ENCODE assay signal across 8 mouse cellular contexts in the genomic region with DNA sequence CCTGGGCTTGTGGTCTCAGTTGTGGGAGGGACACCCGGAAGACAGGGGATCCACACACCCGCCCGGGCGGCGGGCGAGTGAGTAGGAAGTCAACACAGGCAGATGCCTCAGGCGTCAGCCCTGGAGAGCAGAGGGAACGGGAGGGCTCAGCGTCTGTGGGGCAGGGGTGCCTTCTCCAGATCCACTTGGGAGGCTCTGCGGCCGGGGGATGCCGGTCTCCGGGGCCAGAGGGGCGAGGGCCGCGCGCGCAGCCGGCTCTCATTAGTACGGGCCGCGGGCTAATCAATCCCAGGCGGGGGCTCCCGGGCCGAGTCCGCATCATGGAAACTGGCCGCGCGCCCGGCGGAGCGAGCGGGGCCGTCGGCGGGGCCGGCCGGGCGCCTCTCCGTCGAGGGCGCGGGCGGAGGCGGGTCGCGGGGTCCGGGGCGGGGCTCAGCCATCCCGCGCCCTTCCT. TPM values are rescaled to one million over a fixed set of nuclear protein-coding genes. Genes with fewer than 3 reads are reported as not detected.
DNase-seq lines count a peak whose midpoint lies in the region; ATAC-seq and TF ChIP-seq lines count a peak whose summit lies in the region.

No protein-coding gene starts in this region.

- 5% methylated on average over 47 of the region's 51 CpGs for WGBS in lung, adult 2 months
- WGBS in stomach, postnatal 0 days, result 7% methylated on average over 32 of the region's 51 CpGs

- peaks cover 8% of the 10 kb centered on the region for H3K4me1 ChIP-seq in lung, adult 2 months (ENCODE audit: control insufficient read depth, insufficient read depth, low read length)
- 0 out of 2 replicates have a peak, but pooled peaks cover 5% of the 10 kb centered on the region for H3K4me1 ChIP-seq in stomach, postnatal 0 days (replicated peaks; ENCODE audit: control insufficient read depth, insufficient read depth)

- TF ChIP-seq CTCF in lung, adult 2 months (IDR thresholded peaks at IDR 0.05; ENCODE audit: insufficient read depth, low read length), result no peak
- no peak for TF ChIP-seq CTCF in stomach, postnatal 0 days (IDR thresholded peaks at IDR 0.05; ENCODE audit: low read depth)

- H3K36me3 ChIP-seq in stomach, postnatal 0 days (ENCODE audit: control insufficient read depth, insufficient read depth, low read length), result 0 out of 2 replicates have a peak, but pooled peaks cover 1% of the 10 kb centered on the region

- peak overlapping the region; percentile 39 for H3K4me3 ChIP-seq in lung, adult 2 months (replicated peaks; ENCODE audit: extremely low read depth, low read depth, low read length)
- peak overlapping the region; percentile 63 for H3K4me3 ChIP-seq in stomach, postnatal 0 days (ENCODE audit: low read depth, low read length)

- H3K9ac ChIP-seq in stomach, postnatal 0 days (ENCODE audit: low read length), result peak overlapping the region; percentile 70

- H3K27me3 ChIP-seq in stomach, postnatal 0 days (ENCODE audit: control insufficient read depth, insufficient read depth, low read length), result peaks cover 5% of the 10 kb centered on the region; the same call in 1 of the 2 replicates

- TF ChIP-seq EP300 in stomach, postnatal 0 days (optimal IDR thresholded peaks at IDR 0.05), result no peak

- peak overlapping the region; percentile 76 for H3K4me2 ChIP-seq in stomach, postnatal 0 days (replicated peaks; ENCODE audit: low read depth)

- DNase-seq in urinary bladder, adult 2 months (ENCODE audit: low spot score), result peak; percentile 53
- no peak for DNase-seq in urinary bladder, adult 18-20 months (ENCODE audit: low spot score in 2 of 2)
- peak; percentile 68 for DNase-seq in gastrocnemius, postnatal 10 days
- DNase-seq in lung, adult 2 months, result peak; percentile 34
- peak; percentile 62 for DNase-seq in stomach, postnatal 0 days (ENCODE audit: low spot score)
- DNase-seq in thymus, postnatal 10 days (ENCODE audit: low spot score in 2 of 2), result no peak
- DNase-seq in adipocyte (ENCODE audit: low spot score), result no peak

- peak overlapping the region; percentile 89 for H3K27ac ChIP-seq in stomach, postnatal 0 days (replicated peaks)

- peak; percentile 52; the same call in 1 of the 2 replicates for TF ChIP-seq POLR2A in lung, adult 2 months (IDR thresholded peaks at IDR 0.05; ENCODE audit: borderline replicate concordance, extremely low read depth, low read depth, low read length)

- peak; percentile 32 for ATAC-seq in inflammation-experienced regulatory T-cells, adult 6 months
- ATAC-seq in stomach, postnatal 0 days (ENCODE audit: low FRiP score, low TSS enrichment), result peak; percentile 7; the same call in 1 of the 2 replicates

- no peaks in the 10 kb centered on the region for H3K9me3 ChIP-seq in stomach, postnatal 0 days (ENCODE audit: control insufficient read depth, low read length)

RNA-seq across cellular contexts. Expression of a gene that starts 1.4 kb away (rescaled TPM):
- 45.2 and 52.6 TPM in 2 replicates for polyA plus RNA-seq in urinary bladder, adult 2 months (2012; rRNA removed)
- total RNA-seq in gastrocnemius, postnatal 10 days (2021), result 1 to 10 TPM; 6.3 to 7.1 TPM
- not detected for polyA plus RNA-seq in inflammation-experienced regulatory T-cells, adult 6 months (2017; shearing (Covaris generic))
- 24.8 and 45.1 TPM in 2 replicates for polyA plus RNA-seq in lung, adult 2 months (2012; rRNA removed)
- 1.8 and 3.2 TPM in 2 replicates for polyA plus RNA-seq in stomach, postnatal 0 days (2015; fragmentation: Nextera tagmentation; extraction: Ambion mirVana)

RNA-seq across cellular contexts. Expression of a gene that starts 46.8 kb away (rescaled TPM):
- 48.1 and 60.6 TPM in 2 replicates for polyA plus RNA-seq in urinary bladder, adult 2 months (2012; rRNA removed)
- total RNA-seq in gastrocnemius, postnatal 10 days (2021), result 10 to 100 TPM; 43.0 to 57.9 TPM
- polyA plus RNA-seq in inflammation-experienced regulatory T-cells, adult 6 months (2017; shearing (Covaris generic)), result 10 to 100 TPM in 2 of 3 experiments, 1 to 10 TPM in 1; 9.8 to 19.5 (median 15.4) TPM
- polyA plus RNA-seq in lung, adult 2 months (2012; rRNA removed), result 38.0 and 49.9 TPM in 2 replicates
- polyA plus RNA-seq in stomach, postnatal 0 days (2015; fragmentation: Nextera tagmentation; extraction: Ambion mirVana), result 36.5 and 38.3 TPM in 2 replicates

Comparison
In these comparisons a context has a peak if more than half of its experiments do, and no peak if none do; other contexts are left out.
1. DNase-seq: peak in urinary bladder, adult 2 months (single experiment), gastrocnemius, postnatal 10 days (single experiment), lung, adult 2 months (single experiment) and stomach, postnatal 0 days (single experiment); none in urinary bladder, adult 18-20 months (0 of 2), thymus, postnatal 10 days (0 of 2) and adipocyte (single experiment).